Mouse (Mus musculus): ENCODE results near the gene Cuedc1.

DNA sequence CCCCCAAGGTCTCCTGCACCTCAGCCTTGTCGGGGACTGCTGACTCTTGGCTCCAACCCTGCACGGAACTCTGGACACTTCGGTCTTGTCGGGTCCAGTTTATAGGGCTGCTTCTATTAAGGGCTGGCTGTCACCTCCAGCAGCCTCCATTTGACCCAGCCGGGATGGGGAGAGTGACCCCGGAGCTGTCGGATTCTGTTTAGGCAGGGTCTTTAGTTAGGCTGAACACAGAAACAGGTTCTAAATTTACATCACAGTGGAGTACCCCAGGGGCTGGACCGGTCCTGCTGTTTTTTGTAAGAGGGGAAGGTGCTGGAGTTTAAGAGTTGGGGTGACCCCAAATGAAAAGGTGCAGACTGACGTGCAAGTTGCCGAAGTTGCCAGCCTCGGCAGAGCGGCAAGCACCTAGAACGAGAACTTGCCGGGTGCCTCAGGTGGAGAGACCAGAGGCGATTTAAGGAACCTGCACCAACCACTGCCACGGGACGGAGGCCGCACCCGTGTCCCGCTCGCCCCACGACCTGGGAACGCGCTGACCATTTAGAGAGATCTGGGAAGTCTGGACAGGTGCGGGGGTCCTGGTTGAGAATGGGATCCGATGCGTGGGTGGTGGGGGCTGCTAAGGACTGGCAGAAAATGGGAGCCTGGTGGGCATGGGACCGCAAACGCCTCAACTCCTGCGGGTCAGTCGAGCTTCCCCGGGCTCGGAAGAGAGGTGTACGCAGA, 95.4 kb downstream of the Cuedc1 start:
- TF ChIP-seq CTCF (IDR thresholded peaks at IDR 0.05; ENCODE audit: extremely low read depth, insufficient read depth, insufficient read length, insufficient replicate concordance) (no peak), POLR2A (IDR thresholded peaks at IDR 0.05; ENCODE audit: low read depth, low read length) (no peak)

Data from spleen, adult 2 months (tissue).